Mouse (Mus musculus): ENCODE measurements around the gene Sfxn1. TPM values are rescaled to one million over a fixed set of nuclear protein-coding genes. Genes with fewer than 3 reads are reported as not detected.

Sfxn1 gene
- total and polyA plus RNA-seq, 2 experiments from 2014 or later = 8.8 to 13.6 TPM

DNA sequence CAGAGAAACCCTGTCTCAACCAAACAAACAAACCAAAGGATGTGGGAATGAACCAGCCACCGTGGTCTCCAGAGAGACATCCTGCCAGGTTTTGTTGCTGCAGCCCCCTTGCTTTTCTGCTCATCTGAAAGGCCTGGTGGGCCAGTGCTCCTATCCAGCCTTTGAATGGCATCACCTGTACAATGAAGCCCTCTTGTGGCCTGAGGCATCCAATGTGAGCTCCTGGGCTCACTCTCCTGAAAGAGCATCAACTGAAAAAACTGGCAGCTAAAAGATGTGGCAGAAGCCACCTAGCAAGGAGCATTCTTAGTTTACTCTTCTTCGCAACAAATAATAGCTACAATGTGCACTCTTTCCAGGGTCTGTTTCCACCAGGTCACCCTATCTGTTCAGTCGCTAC, 9.6 kb upstream of the Sfxn1 start:
- Histone ChIP-seq H3K4me3 (ENCODE audit: low read depth, low read length) (no peak overlapping the region), H3K27ac (ENCODE audit: low read depth) (no peak overlapping the region), H3K4me1 (ENCODE audit: control insufficient read depth, insufficient read depth) (no peaks in the 10 kb centered on the region), H3K9me3 (replicated peaks; ENCODE audit: control insufficient read depth, low read length) (no peaks in the 10 kb centered on the region), H3K27me3 (ENCODE audit: control insufficient read depth, insufficient read depth, low read length) (0 out of 2 replicates have a peak, but pooled peaks cover 5% of the 10 kb centered on the region), H3K9ac (replicated peaks; ENCODE audit: low read depth, low read length) (no peak overlapping the region), H3K36me3 (replicated peaks; ENCODE audit: control insufficient read depth, insufficient read depth, low read length) (no peaks in the 10 kb centered on the region), H3K4me2 (ENCODE audit: low read depth, low read length) (no peak overlapping the region)
- TF ChIP-seq EP300 (IDR thresholded peaks at IDR 0.05; ENCODE audit: low read depth) = no peak
- no peak for TF ChIP-seq CTCF (IDR thresholded peaks at IDR 0.05; ENCODE audit: low read depth)
- DNase-seq (ENCODE audit: low spot score) (no peak), ATAC-seq (ENCODE audit: insufficient read depth, low read depth) (no peak)
- WGBS = 78% methylated on average over 3 of the region's 3 CpGs

DNA sequence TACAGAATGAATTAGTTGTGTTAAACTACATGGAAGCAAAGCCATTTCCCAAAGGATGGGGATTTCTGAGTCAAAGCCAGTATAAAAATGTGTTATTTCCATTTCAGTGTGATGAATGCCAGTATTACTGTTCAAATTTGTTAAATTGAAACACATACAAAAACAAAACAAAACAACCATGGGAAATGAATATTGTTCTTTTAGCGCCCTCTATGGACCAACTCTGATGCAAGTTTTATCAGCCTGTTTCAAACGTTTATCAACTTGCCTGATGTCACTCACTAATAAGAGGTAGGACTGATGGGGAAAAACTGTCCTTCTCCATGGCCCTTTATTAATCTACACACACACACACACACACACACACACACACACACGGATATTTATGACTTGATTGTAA, 8.4 kb upstream of the Sfxn1 start:
- Histone ChIP-seq H3K36me3 (replicated peaks; ENCODE audit: control insufficient read depth, insufficient read depth, low read length) (no peaks in the 10 kb centered on the region), H3K4me3 (ENCODE audit: low read depth, low read length) (no peak overlapping the region), H3K9me3 (replicated peaks; ENCODE audit: control insufficient read depth, low read length) (no peaks in the 10 kb centered on the region), H3K4me1 (ENCODE audit: control insufficient read depth, insufficient read depth) (no peaks in the 10 kb centered on the region), H3K27me3 (ENCODE audit: control insufficient read depth, insufficient read depth, low read length) (0 out of 2 replicates have a peak, but pooled peaks cover 5% of the 10 kb centered on the region), H3K4me2 (ENCODE audit: low read depth, low read length) (no peak overlapping the region), H3K27ac (ENCODE audit: low read depth) (no peak overlapping the region), H3K9ac (replicated peaks; ENCODE audit: low read depth, low read length) (no peak overlapping the region)
- peak; percentile 54 for TF ChIP-seq CTCF (IDR thresholded peaks at IDR 0.05; ENCODE audit: low read depth)
- no peak for TF ChIP-seq EP300 (IDR thresholded peaks at IDR 0.05; ENCODE audit: low read depth)
- DNase-seq (ENCODE audit: low spot score) (peak; percentile 7), ATAC-seq (ENCODE audit: insufficient read depth, low read depth) (no peak)
- 5% methylated on average over 3 of the region's 3 CpGs for WGBS

DNA sequence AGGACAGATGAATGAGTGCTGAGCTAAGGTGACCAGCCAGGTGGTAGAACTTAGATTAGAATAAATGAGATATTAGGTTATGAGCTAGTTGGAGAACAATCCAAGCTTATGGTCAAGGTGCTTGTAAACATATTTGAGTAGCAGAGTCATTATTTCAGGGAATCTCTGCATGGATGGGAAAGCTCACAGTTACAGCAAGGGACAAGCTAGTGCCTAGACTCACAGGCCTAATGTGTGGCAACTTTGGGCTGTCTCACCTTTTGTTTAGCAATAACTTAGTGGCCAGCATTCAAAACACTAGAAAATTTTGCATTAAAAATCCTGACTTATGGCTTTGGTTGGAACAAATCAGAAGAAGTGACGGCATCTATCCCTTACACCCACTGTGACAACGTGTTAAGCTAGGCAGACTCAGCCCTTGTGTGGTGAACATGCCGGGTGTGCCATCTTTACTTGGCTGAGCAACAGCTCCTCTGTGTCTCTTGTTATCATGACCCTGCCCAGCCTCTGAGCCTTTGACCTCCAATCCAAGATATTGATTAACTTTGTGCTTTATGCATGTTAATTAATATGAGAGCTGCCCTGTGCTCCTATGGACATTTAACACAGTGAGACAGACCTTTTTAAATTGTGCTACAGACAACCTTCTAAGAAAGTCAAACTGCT, 5.5 kb upstream of the Sfxn1 start:
- Histone ChIP-seq H3K4me3 (ENCODE audit: low read depth, low read length) (no peak overlapping the region), H3K9me3 (replicated peaks; ENCODE audit: control insufficient read depth, low read length) (no peaks in the 10 kb centered on the region), H3K4me2 (ENCODE audit: low read depth, low read length) (no peak overlapping the region), H3K36me3 (replicated peaks; ENCODE audit: control insufficient read depth, insufficient read depth, low read length) (no peaks in the 10 kb centered on the region), H3K27me3 (ENCODE audit: control insufficient read depth, insufficient read depth, low read length) (0 out of 2 replicates have a peak, but pooled peaks cover 5% of the 10 kb centered on the region), H3K27ac (ENCODE audit: low read depth) (no peak overlapping the region), H3K9ac (replicated peaks; ENCODE audit: low read depth, low read length) (no peak overlapping the region), H3K4me1 (ENCODE audit: control insufficient read depth, insufficient read depth) (no peaks in the 10 kb centered on the region)
- WGBS = 69% methylated on average over 3 of the region's 3 CpGs
- no peak for TF ChIP-seq CTCF (IDR thresholded peaks at IDR 0.05; ENCODE audit: low read depth)
- TF ChIP-seq EP300 (IDR thresholded peaks at IDR 0.05; ENCODE audit: low read depth) = no peak
- no peak for DNase-seq (ENCODE audit: low spot score)
- no peak for ATAC-seq (ENCODE audit: insufficient read depth, low read depth)

DNA sequence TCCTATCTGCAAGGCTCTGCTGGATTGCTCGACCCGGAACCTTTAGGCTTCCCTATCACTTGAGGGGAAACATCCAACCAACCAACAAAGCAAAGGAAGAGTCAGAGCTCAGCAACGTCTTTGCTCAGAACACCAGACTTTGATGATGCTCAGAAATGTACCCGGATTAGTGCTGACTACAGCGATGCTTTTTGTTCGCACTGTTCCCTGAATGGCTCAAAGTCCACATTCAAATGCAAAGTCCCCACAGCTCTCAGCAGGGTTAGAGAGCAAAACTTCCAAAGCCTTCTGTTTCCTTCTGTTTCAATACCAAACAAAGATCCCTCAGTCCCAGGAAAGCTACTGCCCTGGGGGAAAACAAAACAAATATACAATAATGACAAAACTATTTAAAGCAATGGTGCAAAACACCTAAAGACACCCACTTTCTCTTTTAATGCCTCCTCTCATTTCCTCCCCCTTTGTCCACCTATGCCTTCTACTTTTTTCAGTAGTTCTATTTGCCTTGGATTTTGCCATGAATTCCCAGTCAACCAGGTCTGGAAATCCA, 4.0 kb upstream of the Sfxn1 start:
- Histone ChIP-seq H3K4me1 (ENCODE audit: control insufficient read depth, insufficient read depth) (no peaks in the 10 kb centered on the region; the same call in 1 of the 2 replicates), H3K36me3 (replicated peaks; ENCODE audit: control insufficient read depth, insufficient read depth, low read length) (no peaks in the 10 kb centered on the region), H3K9ac (replicated peaks; ENCODE audit: low read depth, low read length) (no peak overlapping the region), H3K27me3 (ENCODE audit: control insufficient read depth, insufficient read depth, low read length) (0 out of 2 replicates have a peak, but pooled peaks cover 5% of the 10 kb centered on the region), H3K9me3 (replicated peaks; ENCODE audit: control insufficient read depth, low read length) (no peaks in the 10 kb centered on the region), H3K4me3 (ENCODE audit: low read depth, low read length) (no peak overlapping the region), H3K27ac (ENCODE audit: low read depth) (no peak overlapping the region), H3K4me2 (ENCODE audit: low read depth, low read length) (no peak overlapping the region)
- DNase-seq (ENCODE audit: low spot score) = no peak
- no peak for ATAC-seq (ENCODE audit: insufficient read depth, low read depth)
- 46% methylated on average over 6 of the region's 6 CpGs for WGBS
- no peak for TF ChIP-seq EP300 (IDR thresholded peaks at IDR 0.05; ENCODE audit: low read depth)
- TF ChIP-seq CTCF (IDR thresholded peaks at IDR 0.05; ENCODE audit: low read depth) = no peak

DNA sequence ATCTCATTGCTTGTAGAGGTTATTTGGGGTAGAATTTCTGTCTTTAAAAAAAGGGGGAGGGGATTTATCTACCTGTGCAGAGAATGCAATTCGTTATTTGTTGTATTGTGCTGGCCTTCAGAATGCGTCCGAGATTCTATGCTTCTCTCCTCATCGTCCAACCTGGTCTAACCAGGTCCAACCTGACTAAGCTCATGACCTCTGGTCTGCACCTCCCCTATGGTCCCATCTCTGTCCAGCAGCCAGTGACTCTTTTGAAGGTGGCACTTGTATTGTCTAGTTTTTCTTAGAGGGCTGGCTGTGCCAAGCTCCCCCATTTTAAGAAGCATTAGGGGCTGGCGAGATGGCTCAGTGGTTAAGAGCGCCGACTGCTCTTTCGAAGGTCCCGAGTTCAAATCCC, 658 bp upstream of the Sfxn1 start:
- Histone ChIP-seq H3K27ac (ENCODE audit: low read depth) (no peak overlapping the region), H3K4me1 (ENCODE audit: control insufficient read depth, insufficient read depth) (peaks cover 3% of the 10 kb centered on the region; the same call in 1 of the 2 replicates), H3K27me3 (ENCODE audit: control insufficient read depth, insufficient read depth, low read length) (no peaks in the 10 kb centered on the region), H3K4me3 (ENCODE audit: low read depth, low read length) (no peak overlapping the region), H3K9me3 (replicated peaks; ENCODE audit: control insufficient read depth, low read length) (no peaks in the 10 kb centered on the region), H3K4me2 (ENCODE audit: low read depth, low read length) (no peak overlapping the region), H3K36me3 (replicated peaks; ENCODE audit: control insufficient read depth, insufficient read depth, low read length) (no peaks in the 10 kb centered on the region), H3K9ac (replicated peaks; ENCODE audit: low read depth, low read length) (no peak overlapping the region)
- WGBS = 95% methylated on average over 9 of the region's 9 CpGs
- DNase-seq (ENCODE audit: low spot score) (no peak), ATAC-seq (ENCODE audit: insufficient read depth, low read depth) (no peak)
- TF ChIP-seq CTCF (IDR thresholded peaks at IDR 0.05; ENCODE audit: low read depth) (no peak), EP300 (IDR thresholded peaks at IDR 0.05; ENCODE audit: low read depth) (no peak)
